Mouse (Mus musculus) intestine, embryonic 15.5 days (tissue): Measurements from ENCODE around the gene Tomm40l. TPM values are rescaled to one million over a fixed set of nuclear protein-coding genes. Genes with fewer than 3 reads are reported as not detected.

Experiments
- ATAC-seq: fragments of 200-750 bp; cut with Nextera tagmentation; 2 replicates; pipeline ENCODE4 v1.8.0; 2017; ENCODE audit warnings: moderate TSS enrichment, moderate library complexity
- H3K27ac ChIP-seq: fragments of 300-500 bp; sonication (generic); 2 replicates; pipeline ENCODE4 v1.5.1; 2015; ENCODE audit warnings: mild to moderate bottlenecking, inconsistent platforms
- H3K27me3 ChIP-seq: fragments of 300-500 bp; sonication (generic); replicated peaks from 2 replicates; pipeline ENCODE4 v1.6.1; 2015; ENCODE audit warnings: inconsistent platforms
- H3K36me3 ChIP-seq: fragments of 300-500 bp; sonication (generic); 2 replicates; pipeline ENCODE4 v1.6.1; 2015; ENCODE audit warnings: inconsistent platforms
- H3K4me1 ChIP-seq: fragments of 300-500 bp; sonication (generic); replicated peaks from 2 replicates; pipeline ENCODE4 v1.6.1; 2015; ENCODE audit warnings: inconsistent platforms
- H3K4me2 ChIP-seq: fragments of 300-500 bp; sonication (generic); replicated peaks from 2 replicates; pipeline ENCODE4 v1.6.1; 2015; ENCODE audit warnings: mild to moderate bottlenecking, inconsistent platforms
- H3K4me3 ChIP-seq: fragments of 300-500 bp; sonication (generic); replicated peaks from 2 replicates; pipeline ENCODE4 v1.5.1; 2015; ENCODE audit warnings: inconsistent platforms
- H3K9ac ChIP-seq: fragments of 300-500 bp; sonication (generic); 2 replicates; pipeline ENCODE4 v1.6.1; 2015; ENCODE audit warnings: inconsistent platforms
- H3K9me3 ChIP-seq: fragments of 300-500 bp; sonication (generic); 2 replicates; pipeline ENCODE4 v1.6.1; 2016; ENCODE audit warnings: inconsistent platforms
- WGBS: fragments of 180-500 bp; shearing (Covaris S2); methylation state at CpG from one replicate; pipeline ENCODE4 v1.1.7; 2015; 5-methylcytosine and 5-hydroxymethylcytosine counted together
- polyA plus RNA-seq: library from polyadenylated mRNA; unstranded; fragments of >200 nt; fragmentation: Nextera tagmentation; extraction: Ambion mirVana; gene quantifications from 2 replicates; pipeline ENCODE4 v1.2.1, GENCODE M21; 2015

Gene Tomm40l
- polyA plus RNA-seq, 1 experiment from 2014 or later, result 31.4 TPM

- H3K4me3 ChIP-seq, result no peak overlapping the region
- peaks cover 7% of the 10 kb centered on the region for H3K4me1 ChIP-seq
- no peak overlapping the region for H3K9ac ChIP-seq
- no peak for ATAC-seq
- H3K36me3 ChIP-seq, result no peaks in the 10 kb centered on the region; the same call in 1 of the 2 replicates
- no peak overlapping the region for H3K4me2 ChIP-seq
- H3K27me3 ChIP-seq, result no peaks in the 10 kb centered on the region
- H3K9me3 ChIP-seq, result no peaks in the 10 kb centered on the region
- no peak overlapping the region for H3K27ac ChIP-seq
- WGBS, result 84% methylated on average over 18 of the region's 18 CpGs
Observed at GRCm38 (mm10) chr1:171216241-171216955, 5.9 kb downstream of the Tomm40l start.

DNA sequence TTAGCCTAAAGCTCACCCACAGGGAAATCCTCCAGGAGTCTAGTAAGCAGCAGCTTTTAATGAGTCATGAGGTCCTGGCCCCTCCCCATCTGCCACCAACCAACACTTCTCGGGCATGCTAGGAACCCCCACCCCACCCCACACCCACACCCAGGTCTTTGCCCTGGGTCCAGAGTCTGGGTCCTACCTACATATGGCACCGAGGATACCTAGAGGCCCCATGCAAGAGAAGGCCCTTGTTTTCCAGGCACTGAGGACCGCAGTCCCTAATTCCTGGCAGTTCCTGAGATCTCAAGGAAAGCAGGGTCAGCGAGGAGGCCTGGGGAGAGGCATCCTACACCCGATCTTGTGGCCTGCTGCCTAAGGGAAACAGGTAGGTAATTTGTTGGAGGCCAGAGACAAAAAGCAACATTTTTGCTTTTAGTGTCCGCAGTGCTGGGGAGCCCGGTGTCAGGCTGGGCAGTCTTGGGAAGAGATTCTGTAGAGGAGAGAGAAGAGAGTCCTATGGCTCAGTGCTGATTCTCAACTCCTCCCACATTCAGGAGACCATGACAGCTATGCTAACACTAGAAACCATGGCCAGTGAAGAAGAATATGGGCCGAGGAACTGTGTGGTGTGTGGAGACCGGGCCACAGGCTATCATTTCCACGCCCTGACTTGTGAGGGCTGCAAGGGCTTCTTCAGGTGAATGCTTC, 8.4 kb downstream of the Tomm40l start, which contains the start of gene Nr1i3:
Gene Nr1i3 (plus strand): TSS at position 170 of the 696 bp plus-strand sequence.
- H3K4me1 ChIP-seq, result 0 out of 2 replicates have a peak, but pooled peaks cover 2% of the 10 kb centered on the region
- ATAC-seq, result peak; percentile 96
- no peaks in the 10 kb centered on the region for H3K9me3 ChIP-seq
- H3K27me3 ChIP-seq, result no peaks in the 10 kb centered on the region
- H3K9ac ChIP-seq, result 0 out of 2 replicates have a peak within 1 kb of the TSS, but pooled peaks have one; percentile 1
- no peaks in the 10 kb centered on the region; the same call in 1 of the 2 replicates for H3K36me3 ChIP-seq
- H3K27ac ChIP-seq, result peak within 1 kb of the TSS; percentile 28
- peak within 1 kb of the TSS; percentile 32 for H3K4me2 ChIP-seq
- WGBS, result 69% methylated on average over 10 of the region's 10 CpGs
- H3K4me3 ChIP-seq, result 0 out of 2 replicates have a peak within 1 kb of the TSS, but pooled peaks have one; percentile 0

DNA sequence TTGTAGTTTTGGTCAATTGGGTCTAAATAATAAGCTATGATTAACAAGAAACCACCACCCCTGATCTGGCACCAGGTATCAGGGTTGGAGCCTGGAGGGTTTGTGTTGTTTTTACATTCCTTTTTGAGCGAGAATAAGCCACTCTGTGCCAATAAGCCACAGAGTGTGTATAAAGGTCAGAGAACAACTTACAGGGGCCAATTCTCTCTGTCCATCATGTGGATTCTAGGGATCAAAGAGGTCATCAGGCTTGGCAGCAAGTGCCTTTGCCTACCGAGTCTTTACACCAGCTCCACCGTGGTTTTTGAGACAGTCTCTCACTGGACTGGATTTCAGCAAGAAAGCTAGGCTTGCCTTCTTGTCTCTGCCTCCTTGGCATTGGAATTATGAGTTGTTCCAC, 9.5 kb downstream of the Tomm40l start:
- Histone ChIP-seq H3K27ac (no peak overlapping the region), H3K4me3 (no peak overlapping the region), H3K9me3 (no peaks in the 10 kb centered on the region), H3K4me1 (0 out of 2 replicates have a peak, but pooled peaks cover 2% of the 10 kb centered on the region), H3K27me3 (no peaks in the 10 kb centered on the region), H3K4me2 (no peak overlapping the region), H3K9ac (no peak overlapping the region), H3K36me3 (no peaks in the 10 kb centered on the region; the same call in 1 of the 2 replicates)
- WGBS, result 58% methylated on average over 3 of the region's 3 CpGs
- no peak for ATAC-seq

DNA sequence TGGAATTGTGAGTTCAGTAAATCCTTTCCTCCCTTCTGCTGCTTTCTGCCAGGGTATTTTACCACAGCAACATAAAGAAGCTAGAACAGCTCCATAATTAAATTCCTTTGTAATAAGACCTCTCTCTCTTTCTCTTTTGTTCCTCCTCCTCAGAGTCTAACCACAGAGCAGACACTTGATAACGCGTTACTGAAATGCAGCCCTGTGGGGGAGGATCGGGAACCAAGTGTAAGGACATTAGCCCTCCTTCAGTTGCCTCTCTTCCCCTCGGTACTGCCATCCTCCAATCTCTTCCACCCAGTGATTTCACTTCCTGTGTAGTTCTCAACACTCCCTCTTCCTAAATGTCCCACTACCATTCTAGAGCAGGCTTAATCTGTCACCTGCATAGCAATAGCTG, 12.9 kb downstream of the Tomm40l start:
- Histone ChIP-seq H3K9ac (no peak overlapping the region), H3K4me1 (no peaks in the 10 kb centered on the region), H3K9me3 (no peaks in the 10 kb centered on the region), H3K27me3 (no peaks in the 10 kb centered on the region), H3K4me2 (no peak overlapping the region), H3K27ac (no peak overlapping the region), H3K36me3 (no peaks in the 10 kb centered on the region), H3K4me3 (no peak overlapping the region)
- no peak for ATAC-seq
- 32% methylated on average over 4 of the region's 4 CpGs for WGBS

GRCm38 (mm10) chr1:171205704-171206493, 16.4 kb downstream of the Tomm40l start:
- 76% methylated on average over 6 of the region's 6 CpGs for WGBS
- H3K27ac ChIP-seq, result no peak overlapping the region

DNA sequence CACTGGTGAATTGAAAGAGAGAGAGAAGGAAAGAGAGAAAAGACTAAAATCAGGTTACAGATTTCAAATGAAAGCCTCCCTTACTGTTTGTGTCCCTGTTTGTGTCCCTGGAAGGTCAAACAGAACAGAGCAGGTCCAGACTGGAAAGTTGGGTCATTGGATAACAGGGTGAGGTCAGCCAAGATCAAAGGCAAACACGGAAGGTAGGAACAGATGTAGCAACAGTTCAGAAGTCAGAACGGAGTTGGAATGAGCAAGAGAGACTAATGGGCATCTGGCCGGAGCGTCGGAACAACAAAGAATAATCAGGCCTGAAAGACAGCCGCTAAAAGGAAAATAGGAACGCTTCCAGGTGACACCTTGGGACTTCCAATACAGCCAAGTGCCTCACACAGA, 18.1 kb downstream of the Tomm40l start:
- H3K36me3 ChIP-seq, result no peaks in the 10 kb centered on the region
- no peak overlapping the region for H3K27ac ChIP-seq
- H3K4me3 ChIP-seq, result no peak overlapping the region
- H3K4me1 ChIP-seq, result no peaks in the 10 kb centered on the region
- H3K4me2 ChIP-seq, result no peak overlapping the region
- 59% methylated on average over 7 of the region's 7 CpGs for WGBS
- peak; percentile 61; the same call in 1 of the 2 replicates for ATAC-seq
- no peak overlapping the region for H3K9ac ChIP-seq
- H3K9me3 ChIP-seq, result no peaks in the 10 kb centered on the region
- no peaks in the 10 kb centered on the region for H3K27me3 ChIP-seq

More at GRCm38 (mm10) chr1:171205704-171206493, 16.4 kb downstream of the Tomm40l start:
- H3K4me1 ChIP-seq, result no peaks in the 10 kb centered on the region
- H3K27me3 ChIP-seq, result no peaks in the 10 kb centered on the region
- no peaks in the 10 kb centered on the region for H3K9me3 ChIP-seq
- ATAC-seq, result no peak
- H3K4me2 ChIP-seq, result no peak overlapping the region
- H3K4me3 ChIP-seq, result no peak overlapping the region
- H3K36me3 ChIP-seq, result no peaks in the 10 kb centered on the region
- H3K9ac ChIP-seq, result no peak overlapping the region

GRCm38 (mm10) chr1:171203471-171204248, 18.7 kb downstream of the Tomm40l start:
- no peak overlapping the region for H3K4me3 ChIP-seq
- H3K4me1 ChIP-seq, result no peaks in the 10 kb centered on the region
- 51% methylated on average over 11 of the region's 11 CpGs for WGBS
- no peaks in the 10 kb centered on the region for H3K9me3 ChIP-seq
- no peaks in the 10 kb centered on the region for H3K27me3 ChIP-seq
- H3K4me2 ChIP-seq, result no peak overlapping the region
- no peaks in the 10 kb centered on the region for H3K36me3 ChIP-seq
- no peak overlapping the region for H3K27ac ChIP-seq
- no peak overlapping the region for H3K9ac ChIP-seq
- ATAC-seq, result no peak; the same call in 1 of the 2 replicates

DNA sequence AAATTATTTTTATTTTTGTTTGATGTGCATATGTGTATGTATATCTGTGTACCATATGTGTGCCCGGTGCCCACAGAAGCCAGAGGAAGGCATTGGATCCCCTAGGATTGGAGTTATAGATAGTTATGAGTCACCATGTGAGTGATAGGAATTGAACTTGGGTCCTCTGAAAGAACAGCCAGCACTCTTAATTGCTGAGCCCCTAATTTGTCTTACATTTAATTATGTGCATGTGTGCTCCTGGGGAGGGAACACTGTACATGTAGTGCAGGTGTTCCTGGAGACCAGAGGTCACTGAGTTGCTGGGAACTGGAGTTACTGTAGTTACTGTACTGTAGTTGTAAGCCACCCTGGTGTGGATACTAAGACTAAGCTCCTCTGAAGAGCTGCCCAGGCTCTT, 21.5 kb downstream of the Tomm40l start:
- WGBS, result 93% methylated on average over 1 of the region's 1 CpGs
- H3K9me3 ChIP-seq, result no peaks in the 10 kb centered on the region
- no peaks in the 10 kb centered on the region for H3K36me3 ChIP-seq
- H3K27me3 ChIP-seq, result peaks cover 6% of the 10 kb centered on the region
- H3K4me1 ChIP-seq, result peaks cover 6% of the 10 kb centered on the region
- H3K4me2 ChIP-seq, result no peak overlapping the region
- no peak overlapping the region for H3K4me3 ChIP-seq
- H3K27ac ChIP-seq, result no peak overlapping the region
- no peak overlapping the region for H3K9ac ChIP-seq
- ATAC-seq, result no peak

DNA sequence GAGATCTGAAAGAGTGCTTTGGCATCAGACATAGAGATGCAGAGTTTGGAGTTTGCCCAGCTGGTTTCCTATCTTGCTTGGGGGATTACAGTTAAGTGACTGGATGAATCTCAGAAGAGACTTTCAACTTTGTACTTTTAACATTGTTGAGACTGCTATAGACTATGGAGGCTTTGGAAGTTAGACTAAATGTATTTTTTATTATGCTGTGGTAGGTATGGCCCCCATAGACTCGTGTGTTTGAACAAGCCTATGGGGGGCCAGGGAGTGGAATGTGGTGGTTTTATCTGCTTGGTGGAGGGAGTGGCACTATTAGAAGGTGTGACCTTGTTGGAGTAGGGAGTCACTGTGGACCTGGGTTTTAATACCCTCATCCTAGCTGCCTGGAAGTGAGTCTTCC, 22.8 kb downstream of the Tomm40l start:
- no peak overlapping the region for H3K27ac ChIP-seq
- no peak overlapping the region for H3K4me2 ChIP-seq
- ATAC-seq, result peak; percentile 42; the same call in 1 of the 2 replicates
- H3K36me3 ChIP-seq, result no peaks in the 10 kb centered on the region
- H3K9ac ChIP-seq, result no peak overlapping the region
- H3K4me1 ChIP-seq, result peaks cover 12% of the 10 kb centered on the region
- 38% methylated on average over 1 of the region's 1 CpGs for WGBS
- H3K4me3 ChIP-seq, result no peak overlapping the region
- H3K27me3 ChIP-seq, result peaks cover 12% of the 10 kb centered on the region
- no peaks in the 10 kb centered on the region for H3K9me3 ChIP-seq

GRCm38 (mm10) chr1:171195887-171196397, 26.4 kb downstream of the Tomm40l start, which contains the start of gene Pcp4l1:
Gene Pcp4l1 (minus strand): TSS chr1:171196268.
- Histone ChIP-seq H3K36me3 (no peaks in the 10 kb centered on the region), H3K4me3 (peak within 1 kb of the TSS; percentile 54), H3K27ac (no peak within 1 kb of the TSS), H3K4me2 (peak within 1 kb of the TSS; percentile 98), H3K9ac (peak within 1 kb of the TSS; percentile 48), H3K27me3 (peaks cover 17% of the 10 kb centered on the region), H3K4me1 (peaks cover 26% of the 10 kb centered on the region), H3K9me3 (no peaks in the 10 kb centered on the region)
- peak; percentile 83 for ATAC-seq
- under 1% methylated on average over 33 of the region's 33 CpGs for WGBS

DNA sequence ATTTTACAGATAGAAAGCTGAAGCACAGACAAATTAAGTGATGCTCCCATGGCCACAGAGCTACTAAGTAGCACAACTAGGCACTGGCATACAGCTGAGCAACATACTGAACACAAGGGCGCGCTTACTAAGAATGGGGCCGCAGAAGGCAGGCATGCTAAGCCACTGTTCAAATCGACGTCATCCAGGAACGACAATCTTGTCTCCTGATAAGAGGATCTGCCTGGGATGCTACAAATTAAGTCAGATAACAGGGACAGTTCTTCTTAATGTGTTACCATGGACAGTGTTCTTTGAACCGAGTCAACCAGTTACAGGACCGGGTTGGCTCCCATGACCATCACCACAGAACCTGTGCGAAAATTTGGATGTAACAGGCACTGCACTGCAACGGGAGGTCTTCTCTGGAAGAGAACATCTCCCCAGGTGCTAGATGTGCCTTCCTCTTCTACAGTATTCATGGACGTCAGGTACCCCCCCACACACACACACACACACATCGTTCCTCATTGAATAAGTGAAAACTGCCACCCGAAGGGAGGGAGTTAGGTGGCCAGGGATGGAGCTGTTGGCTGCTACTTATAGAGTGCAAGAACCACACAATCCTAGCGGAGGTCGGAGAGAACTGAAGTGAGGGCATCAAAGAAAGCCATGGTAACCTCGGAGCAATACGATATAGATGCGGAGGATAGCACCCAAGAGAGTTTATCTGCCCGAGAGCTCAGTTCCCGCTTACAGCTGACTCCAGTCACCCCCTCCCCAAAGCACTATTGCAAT, 27.1 kb downstream of the Tomm40l start:
- Histone ChIP-seq H3K27me3 (peaks cover 17% of the 10 kb centered on the region), H3K4me2 (peak overlapping the region; percentile 98), H3K36me3 (no peaks in the 10 kb centered on the region), H3K4me3 (peak overlapping the region; percentile 54), H3K4me1 (peaks cover 26% of the 10 kb centered on the region), H3K27ac (no peak overlapping the region), H3K9me3 (no peaks in the 10 kb centered on the region), H3K9ac (peak overlapping the region; percentile 48)
- ATAC-seq, result no peak
- 15% methylated on average over 20 of the region's 20 CpGs for WGBS
